Mouse (Mus musculus) heart, adult 2 months (tissue): ENCODE measurements at regions not wholly inside any gene's neighbourhood (a gene's known extent, or its start where the extent isn't known, plus 50 kb on each side); places are given as distances from the start of the nearest gene placed in this dataset.

ENCODE experiments used
- DNase-seq, 2 experiments: peaks; one replicate each; pipeline ENCODE4 v3.0.0; 2021
- H3K27ac ChIP-seq: fragments of 200-600 bp; 2 replicates; pipeline ENCODE4 v1.8.1; 2022
- H3K27me3 ChIP-seq: fragments of 200-500 bp; 2 replicates; pipeline ENCODE4 v1.6.1; 2012; ENCODE audit warnings: mild to moderate bottlenecking, low read length, inconsistent platforms, mixed read lengths; ENCODE audit not compliant: control insufficient read depth, insufficient read depth
- H3K36me3 ChIP-seq: fragments of 200-500 bp; 2 replicates; pipeline ENCODE4 v1.6.1; 2012; ENCODE audit warnings: low read length, inconsistent platforms; ENCODE audit not compliant: control insufficient read depth, insufficient read depth
- H3K4me1 ChIP-seq: fragments of 200-500 bp; 2 replicates; pipeline ENCODE4 v1.6.1; 2011; ENCODE audit warnings: low read length; ENCODE audit not compliant: control insufficient read depth, insufficient read depth
- H3K4me3 ChIP-seq: fragments of 200-600 bp; 2 replicates; pipeline ENCODE4 v1.8.1; 2022
- H3K79me2 ChIP-seq: fragments of 200-500 bp; replicated peaks from 2 replicates; pipeline ENCODE4 v1.6.1; 2012; ENCODE audit warnings: mild to moderate bottlenecking, inconsistent platforms, low read length, moderate library complexity, mixed read lengths; ENCODE audit not compliant: control insufficient read depth, insufficient read depth
- H3K9ac ChIP-seq: fragments of 200-500 bp; 2 replicates; pipeline ENCODE4 v1.6.1; 2012; ENCODE audit warnings: low read depth, mild to moderate bottlenecking, control low read depth, inconsistent platforms, low read length, mixed read lengths
- CTCF ChIP-seq: fragments of 200-600 bp; IDR thresholded peaks from 2 replicates; pipeline ENCODE4 v1.8.1; 2022; ENCODE audit warnings: antibody characterized with exemption, mild to moderate bottlenecking, moderate library complexity
- EP300 ChIP-seq: fragments of 200-500 bp; IDR thresholded peaks from 2 replicates; pipeline ENCODE4 v1.6.1; 2011; ENCODE audit warnings: low read depth, low read length, control low read depth; ENCODE audit not compliant: insufficient read depth
- POLR2A ChIP-seq: fragments of 200-500 bp; IDR thresholded peaks from 2 replicates; pipeline ENCODE4 v1.6.1; 2011; ENCODE audit warnings: mild to moderate bottlenecking, low read depth, low read length, control low read depth; ENCODE audit not compliant: insufficient read depth
- WGBS: fragments of 180-500 bp; shearing (Covaris S2); methylation state at CpG from one replicate; pipeline ENCODE4 v1.1.7; 2018; 5-methylcytosine and 5-hydroxymethylcytosine counted together
- intact Hi-C: fragments of 180-260 bp; cut with DNase I; formaldehyde crosslinking; loops from one replicate; pipeline ENCODE4 v1.15.1; 2025

DNA sequence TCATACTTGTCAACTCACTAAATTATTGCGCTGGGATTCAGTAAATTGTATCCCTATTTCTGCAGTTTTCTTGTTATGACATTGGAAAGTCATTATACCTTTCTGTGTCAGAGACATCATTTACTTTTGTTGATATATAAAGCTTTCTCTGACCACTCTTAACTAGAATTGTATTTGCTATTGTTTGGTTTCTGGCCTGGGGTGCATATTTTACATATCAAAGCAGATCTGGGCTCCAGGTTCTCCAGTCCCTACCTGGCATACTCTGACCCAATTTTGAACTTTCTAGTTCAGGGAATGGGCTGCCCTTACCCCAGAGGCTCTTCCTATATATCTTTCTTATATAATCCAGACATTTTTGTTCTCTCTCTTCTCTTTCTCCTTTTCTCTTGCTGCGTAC lies 195.8 kb upstream of the Tmeff2 start:
- H3K4me1 ChIP-seq: no peaks in the 10 kb centered on the region
- H3K27me3 ChIP-seq: no peaks in the 10 kb centered on the region
- H3K27ac ChIP-seq: no peak overlapping the region
- H3K36me3 ChIP-seq: no peaks in the 10 kb centered on the region
- no peak for TF ChIP-seq POLR2A
- no peak for TF ChIP-seq CTCF
- TF ChIP-seq EP300: no peak
- intact Hi-C loops: no loop called here
- H3K4me3 ChIP-seq: no peak overlapping the region
- H3K79me2 ChIP-seq: no peaks in the 10 kb centered on the region
- 89% methylated on average over 2 of the region's 2 CpGs for WGBS
- no peak for DNase-seq
- H3K9ac ChIP-seq: no peak overlapping the region

DNA sequence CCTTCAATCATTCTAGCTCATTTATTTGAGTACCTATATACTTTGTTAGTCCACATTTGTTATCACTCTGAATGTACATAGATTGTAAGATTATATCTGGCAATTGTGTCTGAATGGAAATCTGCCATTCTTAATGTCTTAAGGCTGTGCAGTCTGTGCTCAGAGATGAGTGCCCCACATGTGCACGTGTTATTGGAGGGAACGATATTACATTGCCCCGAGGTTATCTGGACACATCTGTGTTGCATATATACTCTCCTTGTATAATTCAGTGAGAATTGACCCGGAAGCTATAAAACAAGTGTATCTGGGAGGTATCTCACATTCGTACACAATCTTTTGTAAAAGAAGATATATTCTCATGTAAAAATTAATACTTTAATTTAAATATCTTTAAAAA lies 155.4 kb upstream of the Tmeff2 start:
- H3K27me3 ChIP-seq: no peaks in the 10 kb centered on the region
- no peak overlapping the region for H3K27ac ChIP-seq
- no peak overlapping the region for H3K4me3 ChIP-seq
- no peak for DNase-seq
- no peak overlapping the region for H3K9ac ChIP-seq
- no peaks in the 10 kb centered on the region for H3K79me2 ChIP-seq
- H3K4me1 ChIP-seq: no peaks in the 10 kb centered on the region
- intact Hi-C loops: no loop called here
- WGBS: 83% methylated on average over 5 of the region's 5 CpGs
- no peaks in the 10 kb centered on the region for H3K36me3 ChIP-seq
- TF ChIP-seq EP300 (no peak), POLR2A (no peak), CTCF (no peak)

DNA sequence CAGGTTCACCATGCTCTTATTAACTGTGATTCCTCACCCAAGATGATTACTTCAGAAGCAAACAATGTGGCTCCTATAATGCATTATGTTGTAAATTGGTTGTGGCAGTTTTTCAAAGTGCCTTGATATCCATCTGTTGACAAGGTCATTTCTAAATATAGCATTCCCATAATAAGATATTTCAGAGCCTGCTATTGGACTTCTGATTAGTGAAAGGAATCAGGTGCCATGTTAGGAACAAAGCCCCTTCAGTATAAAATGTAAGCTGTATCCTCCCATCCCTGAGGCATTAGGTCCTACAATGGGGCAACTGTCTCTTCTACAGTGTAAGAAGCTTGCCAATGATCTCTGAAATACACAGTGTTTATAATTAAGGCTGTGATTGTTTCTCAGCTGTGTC lies 130.2 kb upstream of the Tmeff2 start:
- DNase-seq: no peak
- Histone ChIP-seq H3K4me1 (no peaks in the 10 kb centered on the region), H3K9ac (no peak overlapping the region), H3K4me3 (no peak overlapping the region), H3K27ac (no peak overlapping the region), H3K36me3 (no peaks in the 10 kb centered on the region), H3K79me2 (no peaks in the 10 kb centered on the region), H3K27me3 (no peaks in the 10 kb centered on the region)
- TF ChIP-seq POLR2A (no peak), EP300 (no peak), CTCF (no peak)
- intact Hi-C loops: no loop called here

DNA sequence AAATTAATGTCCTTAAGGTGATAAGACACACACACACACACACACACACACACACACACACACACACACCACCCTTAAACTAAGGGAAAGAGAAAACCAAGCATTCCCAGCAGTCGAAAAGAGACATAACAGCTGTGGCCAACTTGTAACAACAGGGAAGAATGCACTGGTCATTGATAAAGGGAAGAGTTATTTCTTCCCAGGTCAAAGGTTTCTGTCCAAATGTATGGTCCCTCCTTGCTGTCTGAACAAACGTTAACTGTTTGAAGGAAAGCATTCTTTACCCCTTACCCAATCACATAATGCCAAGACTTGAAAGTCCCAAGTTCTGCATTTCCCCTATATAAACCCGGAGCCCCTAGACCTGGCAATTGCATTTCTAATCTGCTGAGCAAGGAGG lies 105.2 kb upstream of the Tmeff2 start:
- no peaks in the 10 kb centered on the region for H3K79me2 ChIP-seq
- H3K4me3 ChIP-seq: no peak overlapping the region
- WGBS: 54% methylated on average over 3 of the region's 3 CpGs
- TF ChIP-seq EP300: no peak
- no peak for TF ChIP-seq CTCF
- no peak for TF ChIP-seq POLR2A
- H3K36me3 ChIP-seq: no peaks in the 10 kb centered on the region
- no peak for DNase-seq
- no peak overlapping the region for H3K27ac ChIP-seq
- intact Hi-C loops: no loop called here
- no peaks in the 10 kb centered on the region for H3K4me1 ChIP-seq
- no peaks in the 10 kb centered on the region for H3K27me3 ChIP-seq
- no peak overlapping the region for H3K9ac ChIP-seq

DNA sequence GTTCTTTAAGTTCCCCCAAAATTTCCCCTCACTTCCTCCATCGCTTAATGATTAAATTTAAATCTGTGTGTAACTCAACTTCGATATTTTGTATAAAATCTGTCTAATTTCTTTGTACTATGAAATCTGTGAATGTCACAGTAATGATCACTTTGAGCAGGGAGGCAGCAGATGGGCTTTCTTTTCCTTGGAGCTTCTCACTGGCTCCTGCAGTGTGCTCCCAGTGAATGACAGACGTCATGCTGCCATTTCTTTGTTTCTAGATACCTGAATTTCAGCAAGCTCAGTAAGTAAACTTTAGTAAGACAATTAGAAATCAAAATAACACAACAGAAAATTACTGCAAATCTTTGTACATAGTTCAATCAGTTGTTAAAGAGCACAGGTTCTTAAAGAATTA lies 102.3 kb upstream of the Tmeff2 start:
- intact Hi-C loops: no loop called here
- H3K9ac ChIP-seq: no peak overlapping the region
- no peaks in the 10 kb centered on the region for H3K4me1 ChIP-seq
- no peaks in the 10 kb centered on the region for H3K27me3 ChIP-seq
- no peaks in the 10 kb centered on the region for H3K36me3 ChIP-seq
- 63% methylated on average over 3 of the region's 3 CpGs for WGBS
- TF ChIP-seq CTCF (no peak), EP300 (no peak), POLR2A (no peak)
- H3K4me3 ChIP-seq: no peak overlapping the region
- no peak overlapping the region for H3K27ac ChIP-seq
- DNase-seq: no peak
- H3K79me2 ChIP-seq: no peaks in the 10 kb centered on the region

DNA sequence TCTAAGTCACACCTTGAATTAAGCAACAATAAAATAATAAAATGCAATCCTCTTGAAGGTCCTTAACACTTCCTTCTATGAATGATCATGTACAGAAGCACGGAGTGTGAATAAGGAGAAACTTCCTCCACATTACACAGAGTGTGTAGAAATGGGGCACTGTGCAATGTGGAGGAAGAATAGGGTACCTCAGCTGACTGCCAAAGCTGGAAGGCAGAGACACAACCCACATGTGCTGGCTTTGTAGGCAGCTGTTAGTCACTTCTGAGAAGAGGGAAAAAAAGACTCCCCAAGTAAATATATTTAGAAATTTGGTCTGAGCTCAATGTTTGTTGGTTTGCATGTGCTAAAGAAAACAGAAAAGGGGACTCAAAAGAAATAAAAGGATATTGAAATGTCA lies 94.1 kb upstream of the Tmeff2 start:
- no peak for TF ChIP-seq EP300
- TF ChIP-seq POLR2A: no peak
- no peak for TF ChIP-seq CTCF
- Histone ChIP-seq H3K4me1 (no peaks in the 10 kb centered on the region), H3K27ac (no peak overlapping the region), H3K9ac (no peak overlapping the region), H3K4me3 (no peak overlapping the region), H3K36me3 (no peaks in the 10 kb centered on the region), H3K27me3 (no peaks in the 10 kb centered on the region), H3K79me2 (no peaks in the 10 kb centered on the region)
- DNase-seq: no peak
- WGBS: 67% methylated on average over 1 of the region's 1 CpGs
- intact Hi-C loops: no loop called here

DNA sequence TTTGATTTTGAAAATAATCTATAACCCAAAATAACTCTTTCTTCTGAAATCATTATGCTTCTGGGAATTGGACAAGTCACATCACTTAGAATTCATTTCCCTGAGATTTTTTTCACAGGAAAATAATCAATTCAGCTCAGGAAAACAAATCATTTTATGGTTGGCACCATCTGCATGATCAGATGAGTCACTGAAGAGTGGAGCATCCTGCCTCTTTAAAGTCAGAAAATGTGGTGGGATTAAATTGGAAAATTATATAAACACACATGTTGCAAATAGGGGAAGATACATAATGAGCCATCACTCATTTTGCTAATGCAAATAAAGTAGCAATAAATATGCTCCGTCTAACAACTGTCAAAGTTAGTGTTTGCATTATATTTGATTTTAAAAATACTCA lies 93.6 kb upstream of the Tmeff2 start:
- Histone ChIP-seq H3K9ac (no peak overlapping the region), H3K79me2 (no peaks in the 10 kb centered on the region), H3K4me1 (no peaks in the 10 kb centered on the region), H3K4me3 (no peak overlapping the region), H3K27me3 (no peaks in the 10 kb centered on the region), H3K36me3 (no peaks in the 10 kb centered on the region), H3K27ac (no peak overlapping the region)
- 62% methylated on average over 1 of the region's 1 CpGs for WGBS
- DNase-seq: no peak
- intact Hi-C loops: no loop called here
- TF ChIP-seq EP300 (no peak), POLR2A (no peak)
